Mouse (Mus musculus) ES-Bruce4 (cell line): ENCODE data around the gene Tnk2. TPM values are rescaled to one million over a fixed set of nuclear protein-coding genes. Genes with fewer than 3 reads are reported as not detected.

Experiments used
- H3K27ac ChIP-seq: 2 replicates; pipeline ENCODE4 v1.5.1; 2012; ENCODE audit warnings: low read length, inconsistent platforms; ENCODE audit not compliant: insufficient read depth
- H3K27me3 ChIP-seq: 2 replicates; pipeline ENCODE4 v1.6.1; 2012; ENCODE audit warnings: mild to moderate bottlenecking, low read length, inconsistent platforms; ENCODE audit not compliant: control insufficient read depth, poor library complexity, insufficient read depth, severe bottlenecking
- H3K36me3 ChIP-seq: 2 replicates; pipeline ENCODE4 v1.6.1; 2012; ENCODE audit warnings: inconsistent platforms, mild to moderate bottlenecking, low read length, moderate library complexity; ENCODE audit not compliant: control insufficient read depth, poor library complexity, insufficient read depth, severe bottlenecking
- H3K4me1 ChIP-seq: one replicate; pipeline ENCODE4 v1.8.1; 2011; ENCODE audit warnings: low read length; ENCODE audit not compliant: control insufficient read depth, insufficient read depth
- H3K4me3 ChIP-seq: 2 replicates; pipeline ENCODE4 v1.5.1; 2011; ENCODE audit warnings: low read depth, mild to moderate bottlenecking, low read length
- H3K9ac ChIP-seq: 2 replicates; pipeline ENCODE4 v1.6.1; 2012; ENCODE audit warnings: low read depth, mild to moderate bottlenecking, inconsistent platforms; ENCODE audit not compliant: poor library complexity, severe bottlenecking
- H3K9me3 ChIP-seq: replicated peaks from 2 replicates; pipeline ENCODE4 v1.6.1; 2012; ENCODE audit warnings: mild to moderate bottlenecking, low read length, inconsistent platforms; ENCODE audit not compliant: control insufficient read depth, poor library complexity, insufficient read depth, severe bottlenecking
- CTCF ChIP-seq: IDR thresholded peaks from one replicate; pipeline ENCODE4 v1.8.1; 2011; ENCODE audit warnings: low read depth, low read length
- EP300 ChIP-seq: IDR thresholded peaks from 2 replicates; pipeline ENCODE4 v1.6.1; 2011; ENCODE audit warnings: low read depth, low read length; ENCODE audit not compliant: insufficient read depth
- POLR2A ChIP-seq: IDR thresholded peaks from one replicate; pipeline ENCODE4 v1.8.1; 2011; ENCODE audit warnings: low read length; ENCODE audit not compliant: insufficient read depth
- polyA plus RNA-seq: library from polyadenylated mRNA; stranded (reverse); fragments of >200 nt; gene quantifications from 2 replicates; pipeline ENCODE4 v1.2.4, GENCODE M21; 2011; ENCODE audit warnings: low read depth; ENCODE audit not compliant: missing spikeins, insufficient read depth, insufficient read length

Gene Tnk2
- polyA plus RNA-seq, 1 experiment = 37.6 TPM

DNA sequence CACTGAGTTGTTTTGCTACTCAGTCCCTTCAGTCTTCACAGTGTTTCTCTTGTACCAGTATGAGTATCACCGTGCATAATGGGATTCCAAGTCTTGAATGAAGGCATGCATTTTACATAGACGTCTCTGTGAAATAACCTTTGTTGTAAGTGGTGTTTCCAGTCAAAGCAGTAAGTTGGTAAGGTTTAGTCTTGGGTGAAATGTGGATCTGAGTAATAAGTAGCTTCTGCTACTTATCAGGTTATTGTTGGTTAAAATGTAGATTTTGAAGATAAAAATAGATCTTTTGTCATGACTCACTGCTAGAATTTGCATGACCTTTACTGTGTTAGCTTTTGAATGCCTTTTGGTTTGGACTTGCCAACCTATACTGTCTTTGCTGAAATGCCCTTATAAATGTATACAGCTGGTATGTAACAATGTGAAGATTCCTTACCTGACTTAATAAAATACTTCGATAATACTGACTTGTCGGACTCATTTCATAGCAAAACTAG is 11.3 kb upstream of the Tnk2 start:
- TF ChIP-seq POLR2A (no peak), EP300 (no peak), CTCF (no peak)
- no peak overlapping the region for H3K4me3 ChIP-seq
- H3K4me1 ChIP-seq = peaks cover 2% of the 10 kb centered on the region
- H3K9ac ChIP-seq = no peak overlapping the region
- no peaks in the 10 kb centered on the region for H3K27me3 ChIP-seq
- peak overlapping the region; percentile 49; the same call in 1 of the 2 replicates for H3K27ac ChIP-seq
- H3K9me3 ChIP-seq = no peaks in the 10 kb centered on the region
- peaks cover 41% of the 10 kb centered on the region for H3K36me3 ChIP-seq

DNA sequence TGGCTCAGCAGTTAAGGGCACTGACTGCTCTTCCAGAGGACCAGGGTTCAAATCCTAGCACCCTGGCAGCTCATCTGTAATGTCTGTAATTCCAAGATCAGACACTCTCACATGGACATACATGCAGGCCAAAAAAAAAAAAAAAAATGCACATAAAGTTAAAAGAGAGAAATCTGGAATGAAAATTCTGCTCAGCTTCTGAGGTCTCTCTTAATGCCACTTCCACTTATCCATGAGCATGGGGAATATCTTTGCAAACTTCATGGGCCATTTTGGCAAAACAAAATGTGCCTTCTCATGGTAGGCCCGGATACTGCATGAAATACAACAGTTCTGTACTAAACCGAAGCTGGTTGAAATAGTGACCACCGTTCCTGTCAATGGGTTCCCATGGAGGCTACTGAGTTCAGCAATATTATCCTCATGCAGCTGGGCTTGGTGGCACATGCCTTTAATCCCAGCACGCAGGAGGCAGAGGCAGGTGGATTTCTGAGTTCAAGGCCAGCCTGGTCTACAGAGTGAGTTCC is 10.1 kb upstream of the Tnk2 start:
- Histone ChIP-seq H3K36me3 (peaks cover 30% of the 10 kb centered on the region), H3K9ac (no peak overlapping the region), H3K4me3 (no peak overlapping the region), H3K9me3 (no peaks in the 10 kb centered on the region), H3K27ac (no peak overlapping the region), H3K27me3 (no peaks in the 10 kb centered on the region), H3K4me1 (peaks cover 2% of the 10 kb centered on the region)
- no peak for TF ChIP-seq EP300
- no peak for TF ChIP-seq POLR2A
- TF ChIP-seq CTCF = no peak

DNA sequence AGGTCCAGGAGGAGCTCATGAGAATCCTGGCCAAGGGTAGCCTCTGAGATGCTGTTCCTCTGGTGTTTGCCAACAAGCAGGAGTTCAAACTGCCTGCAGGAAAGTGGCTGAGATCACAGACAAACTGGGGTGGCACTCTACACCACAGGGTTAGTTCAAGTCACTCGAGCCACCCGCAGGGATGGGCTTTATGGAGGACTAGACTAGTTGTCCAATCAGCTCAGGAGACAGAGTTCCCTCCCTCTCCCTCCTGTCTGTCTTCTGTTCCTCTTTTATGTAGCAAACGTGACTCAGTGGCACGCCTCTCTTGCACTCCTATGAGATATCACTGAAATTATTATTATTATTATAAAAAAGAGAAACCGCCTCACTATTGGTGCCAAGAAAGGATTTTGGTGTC is 9.5 kb upstream of the Tnk2 start:
- no peak for TF ChIP-seq CTCF
- no peak for TF ChIP-seq POLR2A
- no peak for TF ChIP-seq EP300
- H3K9ac ChIP-seq = no peak overlapping the region
- H3K27me3 ChIP-seq = no peaks in the 10 kb centered on the region
- H3K27ac ChIP-seq = 0 out of 2 replicates have a peak overlapping the region, but pooled peaks have one; percentile 5
- H3K36me3 ChIP-seq = peaks cover 25% of the 10 kb centered on the region
- peaks cover 2% of the 10 kb centered on the region for H3K4me1 ChIP-seq
- no peaks in the 10 kb centered on the region for H3K9me3 ChIP-seq
- no peak overlapping the region for H3K4me3 ChIP-seq

DNA sequence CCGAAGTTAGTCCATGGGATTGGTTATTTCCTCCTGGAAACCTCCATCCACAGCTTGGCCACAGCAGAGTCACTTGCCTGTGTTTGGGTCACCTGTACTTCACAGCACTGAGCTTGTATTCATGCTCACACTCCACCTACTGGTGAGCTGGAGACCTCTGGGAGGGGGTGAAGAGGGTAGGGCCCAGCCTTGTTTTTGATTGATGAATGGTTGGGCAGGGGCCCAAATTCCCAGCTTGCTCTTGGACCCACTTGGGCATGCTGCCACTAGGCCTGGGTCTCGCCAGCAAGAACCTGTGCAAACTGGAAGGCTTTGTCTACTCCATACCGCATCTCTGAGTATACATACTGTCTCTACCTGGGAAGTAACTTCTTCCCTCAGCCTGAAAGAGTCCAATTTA is 8.4 kb upstream of the Tnk2 start:
- H3K27ac ChIP-seq = peak overlapping the region; percentile 39; the same call in 1 of the 2 replicates
- peaks cover 2% of the 10 kb centered on the region for H3K4me1 ChIP-seq
- peak; percentile 38 for TF ChIP-seq CTCF
- TF ChIP-seq EP300 = no peak
- H3K27me3 ChIP-seq = no peaks in the 10 kb centered on the region
- H3K9me3 ChIP-seq = no peaks in the 10 kb centered on the region
- no peak overlapping the region for H3K9ac ChIP-seq
- peaks cover 14% of the 10 kb centered on the region for H3K36me3 ChIP-seq
- no peak overlapping the region for H3K4me3 ChIP-seq

DNA sequence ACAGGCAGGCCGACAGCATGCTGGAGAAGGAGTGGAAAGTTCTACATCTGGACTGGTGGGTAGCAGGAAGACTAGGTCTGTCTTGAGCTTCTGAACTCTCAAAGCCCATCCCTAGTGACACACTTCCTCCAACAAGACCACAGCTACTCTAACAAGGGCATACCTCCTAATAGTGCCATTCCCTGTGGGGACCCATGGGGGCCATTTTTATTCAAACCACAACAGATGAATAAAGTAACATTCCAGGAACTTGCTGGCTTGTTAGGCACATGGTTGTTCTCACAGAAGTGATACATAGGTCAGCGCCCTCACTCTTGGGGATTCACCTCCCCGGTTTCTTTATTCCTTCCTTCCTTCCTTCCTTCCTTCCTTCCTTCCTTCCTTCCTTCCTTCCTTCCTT is 7.3 kb upstream of the Tnk2 start:
- H3K9me3 ChIP-seq = no peaks in the 10 kb centered on the region
- H3K9ac ChIP-seq = no peak overlapping the region
- no peaks in the 10 kb centered on the region for H3K27me3 ChIP-seq
- no peak overlapping the region; the same call in 1 of the 2 replicates for H3K27ac ChIP-seq
- H3K4me3 ChIP-seq = no peak overlapping the region
- no peak for TF ChIP-seq EP300
- TF ChIP-seq POLR2A = no peak
- TF ChIP-seq CTCF = no peak
- peaks cover 9% of the 10 kb centered on the region for H3K36me3 ChIP-seq
- H3K4me1 ChIP-seq = peaks cover 2% of the 10 kb centered on the region

DNA sequence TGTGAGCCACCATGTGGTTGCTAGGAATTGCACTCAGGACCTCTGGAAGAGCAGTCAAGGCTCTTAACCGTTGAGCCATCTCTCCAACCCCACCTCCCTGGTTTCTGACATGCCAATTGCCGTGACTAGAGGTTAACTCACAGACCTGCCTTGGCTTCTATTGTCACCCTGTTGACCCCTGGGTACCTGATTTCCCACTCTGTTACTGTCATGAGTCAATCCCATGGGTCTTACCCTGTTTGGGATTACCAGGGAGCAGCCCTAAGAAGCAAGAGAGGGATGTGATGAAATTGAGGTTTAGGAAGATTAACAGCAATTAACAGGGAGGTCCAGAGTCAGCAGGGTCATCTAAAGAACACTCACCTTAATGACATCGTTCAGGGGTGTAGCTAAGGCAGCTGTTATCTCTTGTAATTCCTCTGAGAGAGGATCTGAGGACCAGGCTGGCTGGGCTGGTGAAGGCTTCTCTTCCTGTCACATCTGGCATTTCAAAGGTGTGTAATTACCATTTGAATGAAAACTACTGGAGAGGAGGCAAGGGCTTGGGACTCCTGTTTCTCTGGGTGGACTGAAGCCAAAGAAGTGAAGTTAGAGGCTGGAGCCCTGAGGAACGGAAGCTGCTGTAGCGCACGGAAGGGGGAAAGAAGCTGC is 6.7 kb upstream of the Tnk2 start:
- H3K27me3 ChIP-seq = no peaks in the 10 kb centered on the region
- peak overlapping the region; percentile 91 for H3K27ac ChIP-seq
- peaks cover 4% of the 10 kb centered on the region for H3K36me3 ChIP-seq
- H3K9me3 ChIP-seq = no peaks in the 10 kb centered on the region
- TF ChIP-seq EP300 (peak; percentile 79), CTCF (no peak), POLR2A (no peak)
- peaks cover 2% of the 10 kb centered on the region for H3K4me1 ChIP-seq
- no peak overlapping the region for H3K9ac ChIP-seq
- no peak overlapping the region for H3K4me3 ChIP-seq
